Mouse (Mus musculus) naive thymus-derived CD4-positive, alpha-beta T cell, adult 5 months (primary cell): ENCODE data around the gene Tmem211. TPM values are rescaled to one million over a fixed set of nuclear protein-coding genes. Genes with fewer than 3 reads are reported as not detected.

Experiments
- polyA plus RNA-seq: library from polyadenylated mRNA; unstranded; fragments of 100-300 nt; shearing (Covaris generic); gene quantifications from one replicate; pipeline ENCODE4 v1.2.1, GENCODE M21; 2017

Tmem211 gene
- polyA plus RNA-seq: not detected

DNA sequence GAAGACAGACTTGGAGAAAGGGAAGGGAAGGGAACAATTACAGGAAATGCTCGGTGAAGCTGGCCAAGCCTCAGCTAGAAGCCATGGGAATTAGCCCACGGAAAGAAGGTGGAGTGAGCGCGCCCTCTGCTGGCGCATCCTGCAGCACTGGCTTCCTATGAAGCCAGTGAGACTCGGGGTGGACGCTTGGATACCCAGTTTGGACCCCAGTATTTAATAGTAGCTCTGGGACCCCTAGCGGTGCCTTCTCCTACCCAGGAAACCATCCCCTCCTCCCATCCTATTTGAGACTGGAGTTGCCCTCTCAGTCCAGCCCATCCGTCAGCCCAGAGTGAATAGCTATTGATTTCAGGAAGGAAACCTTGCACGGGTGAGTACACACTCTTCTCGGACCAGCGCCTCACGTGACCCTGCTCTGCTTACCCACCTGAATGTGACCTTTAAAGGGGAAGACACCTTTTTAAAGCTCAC lies at the start of gene Tmem211:
Gene Tmem211, plus strand, starts transcription at position 278 of the 471 bp plus-strand sequence.

DNA sequence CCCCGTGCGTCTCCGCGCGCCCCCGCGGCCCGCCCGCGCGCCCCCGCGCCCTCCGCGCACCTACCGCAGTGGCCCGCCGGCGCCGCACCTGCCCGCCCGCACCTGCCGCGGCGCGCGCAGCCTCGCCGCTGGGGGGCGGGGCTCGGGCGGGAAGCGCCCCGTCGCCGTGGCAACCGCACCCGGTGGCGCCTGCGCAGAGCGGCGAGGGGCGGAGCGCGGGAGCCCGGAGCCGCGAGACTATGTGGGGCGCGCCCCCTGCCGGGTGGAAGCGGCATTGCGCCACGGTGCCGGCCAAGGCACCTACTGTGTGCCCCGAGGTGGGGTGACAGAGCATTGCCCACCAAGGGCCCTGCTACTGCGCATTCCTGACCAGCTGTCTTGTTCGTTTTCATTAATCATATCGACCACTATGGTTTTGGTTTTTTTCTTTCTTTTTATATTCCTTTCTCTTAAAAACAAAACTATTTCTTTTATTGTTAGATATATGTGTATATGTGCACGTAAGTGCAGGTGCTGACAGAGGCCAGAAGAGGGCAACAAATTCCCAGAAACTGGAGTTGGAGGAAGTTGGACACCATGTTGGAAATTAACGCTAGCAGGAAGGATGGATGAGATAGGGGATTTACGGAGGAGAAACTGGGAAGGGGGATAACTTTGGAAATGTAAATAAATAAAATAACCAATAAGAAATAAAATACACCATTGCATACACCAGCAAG lies 5.4 kb upstream of the Tmem211 start, which contains the start of gene 2900026A02Rik:
Gene 2900026A02Rik, minus strand, starts transcription at position 90 of the 719 bp plus-strand sequence.

Other genes starting within 250 kb of the Tmem211 start
- not detected for gene Grk3, start 211.1 kb upstream of the Tmem211 start, polyA plus RNA-seq
- not detected for gene Crybb2, start 156.8 kb upstream of the Tmem211 start, polyA plus RNA-seq
- gene Crybb3, start 145.3 kb upstream of the Tmem211 start, polyA plus RNA-seq: not detected
- 0.10 TPM for gene 2900026A02Rik, start 5.7 kb upstream of the Tmem211 start, polyA plus RNA-seq
- not detected for gene Sgsm1, start 83.9 kb downstream of the Tmem211 start, polyA plus RNA-seq
- gene Aym1, start 130.4 kb downstream of the Tmem211 start, polyA plus RNA-seq: not detected